Mouse (Mus musculus) T-helper 2 cell (primary cell): ENCODE data around the gene Tmem54.

Experiments
- in situ Hi-C: fragments of 300-600 bp; cut with MboI, MseI; formaldehyde crosslinking; loops from one replicate; pipeline ENCODE4 v1.15.1; 2025; ENCODE audit warnings: high pct_unique_total_duplicates

Tmem54 gene

DNA sequence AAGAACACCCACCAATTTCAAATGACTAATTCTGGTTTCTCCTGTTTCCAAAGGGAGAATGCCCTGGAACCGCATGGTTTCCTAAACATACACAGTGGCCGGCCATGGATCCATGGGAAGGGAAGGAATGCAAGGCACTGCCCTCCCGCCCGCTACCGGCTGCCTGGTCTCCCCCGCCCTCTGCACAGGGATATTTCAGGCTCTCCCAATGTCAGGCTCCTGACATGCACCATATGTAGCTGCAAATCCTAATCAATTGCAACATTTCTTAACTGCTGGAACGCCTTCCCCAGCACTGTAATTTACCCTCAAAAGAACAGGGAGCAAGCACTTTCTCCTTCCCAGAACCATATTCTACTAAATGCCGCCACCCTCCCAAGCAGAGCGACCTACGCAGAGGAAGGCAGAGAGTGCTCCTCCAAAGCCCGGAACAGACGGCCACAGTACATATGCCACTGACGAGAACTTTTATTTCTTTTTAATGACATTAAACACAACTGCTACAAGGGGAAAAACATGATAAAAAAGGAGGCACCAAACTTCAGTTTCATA lies 42.3 kb downstream of the Tmem54 start:
- in situ Hi-C loops, result no loop called here

GRCm38 (mm10) chr4:129149321-129149720 lies 44.0 kb downstream of the Tmem54 start:
- in situ Hi-C loops, result no loop called here

GRCm38 (mm10) chr4:129151276-129151811 lies 46.0 kb downstream of the Tmem54 start:
- in situ Hi-C loops, result no loop called here

- in situ Hi-C loops, result no loop called here
Observed at GRCm38 (mm10) chr4:129157541-129157940, 52.2 kb downstream of the Tmem54 start.

DNA sequence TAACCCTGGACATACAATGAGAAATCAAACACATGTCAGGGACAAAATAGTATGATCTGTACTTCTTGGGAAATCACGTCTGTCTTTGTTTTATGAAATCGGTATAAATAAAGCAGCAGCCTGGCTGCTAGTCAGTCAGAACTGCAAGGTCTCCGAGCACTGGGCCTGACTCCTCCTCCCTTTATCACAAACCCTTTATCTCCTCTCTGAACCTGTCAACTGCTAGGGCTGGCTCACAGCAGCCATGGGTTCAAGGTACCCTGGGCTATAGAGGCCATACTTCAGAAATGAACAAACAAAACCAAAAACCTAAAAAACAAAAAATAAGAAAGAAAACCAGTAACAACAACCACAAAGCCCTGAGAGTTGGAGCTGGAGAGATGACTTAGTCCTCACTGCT lies 53.2 kb downstream of the Tmem54 start:
- in situ Hi-C loops, result no loop called here

DNA sequence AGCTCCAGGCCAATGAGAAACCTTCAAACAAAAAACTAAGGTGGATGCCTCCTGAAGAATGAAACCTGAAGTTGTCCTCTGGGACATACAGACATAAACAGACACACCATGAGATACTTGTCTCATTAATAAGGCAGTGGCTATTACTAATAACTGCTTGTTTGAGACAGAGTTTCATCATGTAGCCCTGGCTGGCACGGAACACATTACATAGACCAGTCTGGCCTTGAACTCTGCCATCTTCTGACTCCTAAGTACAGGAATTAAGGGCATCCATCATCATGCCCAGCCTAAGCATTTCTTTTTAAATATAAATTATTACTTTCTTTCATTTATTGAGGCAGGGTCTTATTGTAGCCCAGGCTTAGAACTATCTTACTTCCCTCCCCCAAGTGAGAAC lies 55.7 kb downstream of the Tmem54 start:
- in situ Hi-C loops, result no loop called here
